Mouse (Mus musculus): ENCODE measurements at regions not wholly inside any gene's neighbourhood (a gene's known extent, or its start where the extent isn't known, plus 50 kb on each side); places are given as distances from the start of the nearest gene placed in this dataset.

DNA sequence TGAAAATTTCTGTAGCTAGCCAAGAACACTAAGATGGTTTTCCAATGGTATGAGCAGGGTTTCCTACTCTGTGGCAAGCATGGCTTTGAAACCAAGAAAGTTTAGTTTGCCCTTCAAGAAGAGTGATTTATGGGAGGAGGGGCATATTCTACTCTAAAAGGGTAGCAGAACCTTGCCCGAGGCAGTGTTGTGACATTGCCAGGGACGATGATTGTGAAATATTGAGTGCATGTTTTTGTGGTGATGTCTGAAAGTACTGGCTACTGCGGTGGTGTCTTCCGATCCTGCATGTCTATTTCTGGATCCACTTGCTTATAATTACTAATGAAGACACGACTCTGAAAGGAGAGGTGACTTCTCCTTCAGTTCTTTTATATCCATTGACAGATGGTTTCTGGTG lies 439.1 kb upstream of the Mef2c start:
- no peak for DNase-seq (ENCODE audit: low read depth, low spot score)
- H3K27me3 ChIP-seq (ENCODE audit: control insufficient read depth, insufficient read depth, low read length, poor library complexity, severe bottlenecking) = no peaks in the 10 kb centered on the region
- no peaks in the 10 kb centered on the region for H3K36me3 ChIP-seq (ENCODE audit: control insufficient read depth, insufficient read depth, low read length, poor library complexity, severe bottlenecking)

DNA sequence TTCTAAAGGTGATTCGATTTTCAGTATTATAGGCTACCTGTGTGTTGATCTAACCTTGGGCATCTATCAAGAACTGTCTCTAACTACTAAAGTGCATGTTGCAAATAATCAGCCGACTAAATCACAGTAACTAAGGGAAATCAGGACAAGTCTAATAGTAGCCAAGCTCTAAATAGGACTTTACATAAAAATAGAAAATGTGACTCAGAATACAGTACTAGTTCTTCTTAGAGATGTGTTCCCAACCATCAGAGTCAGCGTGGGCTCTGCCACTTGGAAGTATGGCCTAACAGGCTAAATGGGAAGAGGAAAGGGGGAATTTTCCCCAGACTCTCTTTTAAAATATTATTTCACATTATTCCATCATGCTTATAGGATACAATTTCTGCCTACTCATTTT lies 438.6 kb upstream of the Mef2c start:
- DNase-seq (ENCODE audit: low read depth, low spot score) = no peak
- Histone ChIP-seq H3K27me3 (ENCODE audit: control insufficient read depth, insufficient read depth, low read length, poor library complexity, severe bottlenecking) (no peaks in the 10 kb centered on the region), H3K36me3 (ENCODE audit: control insufficient read depth, insufficient read depth, low read length, poor library complexity, severe bottlenecking) (no peaks in the 10 kb centered on the region)

DNA sequence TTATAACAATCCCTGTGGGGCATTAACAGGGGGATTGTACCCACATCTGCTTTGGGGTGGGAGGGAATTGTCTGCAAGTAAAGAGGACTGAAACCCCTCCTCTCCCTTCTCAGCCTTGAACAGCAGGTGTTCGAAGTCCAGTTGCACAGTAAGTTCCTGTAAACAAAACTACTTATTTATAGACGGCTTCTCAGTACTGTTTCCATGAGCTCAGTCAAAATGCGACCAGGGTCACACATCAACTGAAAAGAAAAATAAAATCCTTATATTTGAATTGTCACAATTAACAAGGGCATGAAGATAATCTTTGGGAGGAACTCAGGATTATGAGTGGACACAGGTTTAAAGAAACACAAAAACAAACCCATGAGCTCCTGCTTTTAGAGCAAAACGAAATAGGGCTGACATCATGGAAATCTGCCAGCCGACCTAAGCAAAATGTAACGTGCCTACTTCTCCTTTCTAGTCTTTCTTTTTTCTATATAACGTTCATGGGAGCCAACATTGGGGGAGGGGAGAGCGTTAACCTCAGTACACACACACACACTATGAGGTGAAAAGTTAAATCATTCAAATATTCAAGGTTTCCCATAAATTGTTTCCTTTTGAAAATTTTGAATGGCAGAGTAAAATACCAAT lies 437.6 kb upstream of the Mef2c start:
- H3K27me3 ChIP-seq (ENCODE audit: control insufficient read depth, insufficient read depth, low read length, poor library complexity, severe bottlenecking) = no peaks in the 10 kb centered on the region
- DNase-seq (ENCODE audit: low read depth, low spot score) = peak; percentile 95
- no peaks in the 10 kb centered on the region for H3K36me3 ChIP-seq (ENCODE audit: control insufficient read depth, insufficient read depth, low read length, poor library complexity, severe bottlenecking)

DNA sequence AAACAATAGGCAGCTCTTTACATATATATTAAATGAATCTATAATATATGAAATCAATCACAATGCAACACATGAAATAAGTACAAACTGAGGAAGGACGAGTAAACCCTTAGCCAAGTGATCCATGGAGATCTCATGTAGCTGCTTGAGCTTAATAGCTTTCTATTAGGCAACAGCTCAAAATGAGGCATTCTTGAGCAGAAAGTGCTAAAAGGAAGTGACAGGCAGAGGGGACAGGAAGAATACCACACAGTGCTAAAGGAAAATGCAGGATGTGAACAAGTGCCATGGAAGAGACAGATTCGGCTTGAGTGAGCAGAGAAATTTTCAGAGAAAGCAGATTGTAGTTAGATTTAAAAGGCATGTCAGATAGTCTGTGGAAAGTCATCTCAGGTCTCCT lies 436.3 kb upstream of the Mef2c start:
- H3K36me3 ChIP-seq (ENCODE audit: control insufficient read depth, insufficient read depth, low read length, poor library complexity, severe bottlenecking) = no peaks in the 10 kb centered on the region
- H3K27me3 ChIP-seq (ENCODE audit: control insufficient read depth, insufficient read depth, low read length, poor library complexity, severe bottlenecking) = no peaks in the 10 kb centered on the region
- peak; percentile 35 for DNase-seq (ENCODE audit: low read depth, low spot score)

- peak; percentile 53 for DNase-seq (ENCODE audit: low read depth, low spot score)
- no peaks in the 10 kb centered on the region for H3K27me3 ChIP-seq (ENCODE audit: control insufficient read depth, insufficient read depth, low read length, poor library complexity, severe bottlenecking)
These were observed 435.2 kb upstream of the Mef2c start for GRCm38 (mm10) chr13:83068588-83068987.

DNA sequence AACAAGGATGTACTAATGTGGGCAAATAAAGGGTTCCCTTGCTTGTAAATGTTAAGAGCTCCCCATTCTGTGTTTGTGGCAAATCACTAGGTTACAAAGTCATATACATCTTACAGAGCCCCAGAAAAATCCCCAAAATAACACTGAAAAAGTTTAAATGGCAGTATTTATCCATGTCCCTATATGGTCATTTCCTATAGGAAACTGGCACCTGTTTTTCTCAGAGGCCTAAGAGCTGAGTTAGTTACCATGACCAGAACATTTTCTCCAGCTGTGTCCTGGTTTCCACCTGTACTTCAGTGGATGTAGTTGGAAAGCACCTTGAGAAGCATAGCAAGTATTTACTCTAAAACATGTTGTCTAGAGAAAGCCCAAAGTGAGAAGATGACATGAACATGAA lies 434.5 kb upstream of the Mef2c start:
- no peaks in the 10 kb centered on the region for H3K27me3 ChIP-seq (ENCODE audit: control insufficient read depth, insufficient read depth, low read length, poor library complexity, severe bottlenecking)
- H3K36me3 ChIP-seq (ENCODE audit: control insufficient read depth, insufficient read depth, low read length, poor library complexity, severe bottlenecking) = no peaks in the 10 kb centered on the region
- peak; percentile 75 for DNase-seq (ENCODE audit: low read depth, low spot score)

More at GRCm38 (mm10) chr13:83068588-83068987, 435.2 kb upstream of the Mef2c start:
- no peaks in the 10 kb centered on the region for H3K36me3 ChIP-seq (ENCODE audit: control insufficient read depth, insufficient read depth, low read length, poor library complexity, severe bottlenecking)

- Histone ChIP-seq H3K27me3 (ENCODE audit: control insufficient read depth, insufficient read depth, low read length, poor library complexity, severe bottlenecking) (no peaks in the 10 kb centered on the region), H3K36me3 (ENCODE audit: control insufficient read depth, insufficient read depth, low read length, poor library complexity, severe bottlenecking) (no peaks in the 10 kb centered on the region)
- DNase-seq (ENCODE audit: low read depth, low spot score) = no peak
These were observed 431.8 kb upstream of the Mef2c start for GRCm38 (mm10) chr13:83072073-83072472.

DNA sequence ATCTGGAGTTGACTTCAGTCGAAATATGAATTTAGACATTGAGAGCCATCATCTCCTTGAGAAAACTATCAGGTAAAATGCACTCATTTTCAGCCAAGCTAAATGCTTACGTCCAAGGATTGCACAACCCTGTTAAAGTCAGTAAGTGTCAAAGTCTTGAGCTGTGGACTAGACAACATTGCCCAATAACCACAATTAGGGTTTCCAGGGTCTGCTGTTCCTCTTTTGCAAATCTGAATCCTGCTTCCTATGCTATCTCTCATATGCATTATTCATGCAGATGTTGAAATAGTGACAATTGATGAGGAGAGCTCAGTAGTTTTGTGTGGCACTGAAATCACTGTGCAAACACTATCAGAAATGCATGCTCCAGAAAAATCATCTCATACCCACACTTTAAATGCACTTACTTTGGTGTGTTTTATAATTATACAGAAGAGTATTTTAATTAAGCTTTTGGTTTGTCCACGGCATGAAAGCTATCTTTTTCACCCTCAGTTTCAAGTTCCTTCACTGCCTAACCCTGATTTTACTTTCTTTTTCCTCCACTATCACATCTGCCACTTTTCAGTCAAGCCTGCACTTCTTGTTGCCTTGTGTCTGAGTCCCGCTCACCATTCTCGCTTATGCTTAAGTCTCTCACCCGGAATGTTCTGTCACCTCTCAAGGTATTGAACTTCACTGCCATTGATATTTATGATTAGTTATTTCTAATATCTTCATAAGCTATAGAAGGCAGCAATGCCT lies 429.4 kb upstream of the Mef2c start:
- DNase-seq (ENCODE audit: low read depth, low spot score) = peak; percentile 54
- H3K27me3 ChIP-seq (ENCODE audit: control insufficient read depth, insufficient read depth, low read length, poor library complexity, severe bottlenecking) = no peaks in the 10 kb centered on the region
- no peaks in the 10 kb centered on the region for H3K36me3 ChIP-seq (ENCODE audit: control insufficient read depth, insufficient read depth, low read length, poor library complexity, severe bottlenecking)

GRCm38 (mm10) chr13:83075320-83075877 lies 428.4 kb upstream of the Mef2c start:
- Histone ChIP-seq H3K27me3 (ENCODE audit: control insufficient read depth, insufficient read depth, low read length, poor library complexity, severe bottlenecking) (no peaks in the 10 kb centered on the region), H3K36me3 (ENCODE audit: control insufficient read depth, insufficient read depth, low read length, poor library complexity, severe bottlenecking) (no peaks in the 10 kb centered on the region)
- DNase-seq (ENCODE audit: low read depth, low spot score) = peak; percentile 84

- Histone ChIP-seq H3K27me3 (ENCODE audit: control insufficient read depth, insufficient read depth, low read length, poor library complexity, severe bottlenecking) (no peaks in the 10 kb centered on the region), H3K36me3 (ENCODE audit: control insufficient read depth, insufficient read depth, low read length, poor library complexity, severe bottlenecking) (no peaks in the 10 kb centered on the region)
- no peak for DNase-seq (ENCODE audit: low read depth, low spot score)
These were observed 427.2 kb upstream of the Mef2c start for GRCm38 (mm10) chr13:83076611-83077010.

DNA sequence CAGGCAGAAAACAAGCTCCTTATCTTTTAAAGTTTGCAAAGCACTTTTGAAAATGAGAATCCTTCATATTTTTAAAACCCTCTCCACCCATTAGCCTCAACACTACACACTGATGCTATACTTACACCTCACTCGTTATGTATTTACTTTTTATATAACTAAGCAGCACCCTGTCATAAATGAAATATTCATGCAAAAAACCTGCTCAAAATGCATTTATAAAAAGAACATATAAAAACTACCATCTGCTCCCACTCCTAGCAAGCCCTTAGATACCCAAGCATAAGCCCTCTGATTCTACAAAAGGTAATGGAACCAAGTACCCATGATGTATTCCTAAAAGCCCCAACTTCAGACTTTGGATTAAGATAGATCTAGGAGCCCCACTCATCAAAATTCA lies 426.7 kb upstream of the Mef2c start:
- DNase-seq (ENCODE audit: low read depth, low spot score) = no peak

GRCm38 (mm10) chr13:83079291-83079690 lies 424.5 kb upstream of the Mef2c start:
- DNase-seq (ENCODE audit: low read depth, low spot score) = peak; percentile 35
- H3K27me3 ChIP-seq (ENCODE audit: control insufficient read depth, insufficient read depth, low read length, poor library complexity, severe bottlenecking) = no peaks in the 10 kb centered on the region
- H3K36me3 ChIP-seq (ENCODE audit: control insufficient read depth, insufficient read depth, low read length, poor library complexity, severe bottlenecking) = no peaks in the 10 kb centered on the region

More for the DNA sequence above, 426.7 kb upstream of the Mef2c start:
- Histone ChIP-seq H3K27me3 (ENCODE audit: control insufficient read depth, insufficient read depth, low read length, poor library complexity, severe bottlenecking) (no peaks in the 10 kb centered on the region), H3K36me3 (ENCODE audit: control insufficient read depth, insufficient read depth, low read length, poor library complexity, severe bottlenecking) (no peaks in the 10 kb centered on the region)

DNA sequence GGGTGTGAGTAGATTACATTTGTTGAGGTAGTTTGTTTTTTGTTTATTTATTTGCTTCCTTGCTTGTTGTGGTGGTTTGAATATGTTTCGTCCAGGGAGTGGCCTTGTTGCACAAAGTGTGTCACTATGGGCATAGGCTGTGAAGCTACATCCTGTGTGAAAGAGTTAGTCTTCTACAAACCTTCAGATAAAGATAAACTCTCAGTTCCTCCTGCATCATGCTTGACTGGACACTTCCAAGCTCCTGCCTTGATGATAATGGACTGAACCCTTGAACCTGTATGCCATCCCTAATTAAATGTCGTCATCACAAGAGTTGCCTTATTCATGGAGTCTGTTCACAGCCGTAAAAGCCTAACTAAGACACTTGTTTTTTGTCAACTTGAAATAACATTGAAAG lies 418.9 kb upstream of the Mef2c start:
- Histone ChIP-seq H3K36me3 (ENCODE audit: control insufficient read depth, insufficient read depth, low read length, poor library complexity, severe bottlenecking) (no peaks in the 10 kb centered on the region), H3K27me3 (ENCODE audit: control insufficient read depth, insufficient read depth, low read length, poor library complexity, severe bottlenecking) (no peaks in the 10 kb centered on the region)
- DNase-seq (ENCODE audit: low read depth, low spot score) = peak; percentile 73

GRCm38 (mm10) chr13:83099908-83100307 lies 403.9 kb upstream of the Mef2c start:
- Histone ChIP-seq H3K36me3 (ENCODE audit: control insufficient read depth, insufficient read depth, low read length, poor library complexity, severe bottlenecking) (no peaks in the 10 kb centered on the region), H3K27me3 (ENCODE audit: control insufficient read depth, insufficient read depth, low read length, poor library complexity, severe bottlenecking) (no peaks in the 10 kb centered on the region)
- DNase-seq (ENCODE audit: low read depth, low spot score) = no peak

DNA sequence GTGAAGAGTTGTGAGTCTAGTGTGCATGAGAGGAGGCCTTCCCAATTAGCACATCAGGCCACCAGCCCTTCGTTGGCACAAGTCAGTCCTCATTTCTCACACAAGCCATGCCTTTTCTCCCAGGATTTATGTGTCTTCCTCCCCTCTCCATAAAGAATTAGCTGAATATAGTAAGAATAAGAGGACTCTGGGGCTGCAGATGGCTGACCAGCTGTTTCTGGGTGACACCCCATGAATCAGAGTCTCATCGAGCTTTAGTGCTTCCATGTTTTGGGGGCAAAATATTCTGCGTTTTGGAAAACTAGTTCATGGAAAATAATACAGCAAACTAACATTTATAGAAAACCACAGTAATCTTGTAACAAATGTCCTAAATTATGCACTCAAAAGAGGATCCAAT lies 393.2 kb upstream of the Mef2c start:
- no peaks in the 10 kb centered on the region for H3K36me3 ChIP-seq (ENCODE audit: control insufficient read depth, insufficient read depth, low read length, poor library complexity, severe bottlenecking)
- no peaks in the 10 kb centered on the region for H3K27me3 ChIP-seq (ENCODE audit: control insufficient read depth, insufficient read depth, low read length, poor library complexity, severe bottlenecking)
- DNase-seq (ENCODE audit: low read depth, low spot score) = no peak

Data from splenic B cell, adult 2 months (primary cell).